Mouse (Mus musculus): ENCODE measurements around the gene Nanos2.

Nanos2 gene

DNA sequence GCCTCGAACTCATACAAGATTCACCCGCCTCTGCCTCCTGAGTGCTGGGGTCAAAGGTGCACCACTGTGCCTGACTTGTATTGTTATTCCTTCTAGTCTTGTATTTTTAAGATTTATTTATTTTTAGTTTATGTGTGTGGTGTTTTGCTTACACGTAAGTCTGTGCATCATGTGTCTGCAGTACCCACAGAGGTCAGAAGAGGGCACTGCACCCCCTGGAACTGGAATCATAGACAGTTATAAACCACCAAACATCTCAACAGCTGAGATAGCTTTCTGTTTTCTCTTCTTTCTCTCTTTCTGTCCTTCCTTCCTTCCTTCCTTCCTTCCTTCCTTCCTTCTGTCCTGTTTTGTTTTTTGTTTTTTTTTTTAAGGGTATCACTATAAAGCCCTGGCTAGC, 16.2 kb upstream of the Nanos2 start:
- ChIA-PET POLR2A (interaction anchor here in 2 of 4 experiments (1.0 to 1.2 kb wide), 3 partner anchors 12 to 34 kb away, joined by 3 read pairs; no protein-coding TSS in a partner anchor), CTCF (interaction anchor here (0.6 to 1.5 kb wide), 13 partner anchors 10 to 165 kb away, joined by 3 to 8 read pairs (median 3); no protein-coding TSS in a partner anchor)

DNA sequence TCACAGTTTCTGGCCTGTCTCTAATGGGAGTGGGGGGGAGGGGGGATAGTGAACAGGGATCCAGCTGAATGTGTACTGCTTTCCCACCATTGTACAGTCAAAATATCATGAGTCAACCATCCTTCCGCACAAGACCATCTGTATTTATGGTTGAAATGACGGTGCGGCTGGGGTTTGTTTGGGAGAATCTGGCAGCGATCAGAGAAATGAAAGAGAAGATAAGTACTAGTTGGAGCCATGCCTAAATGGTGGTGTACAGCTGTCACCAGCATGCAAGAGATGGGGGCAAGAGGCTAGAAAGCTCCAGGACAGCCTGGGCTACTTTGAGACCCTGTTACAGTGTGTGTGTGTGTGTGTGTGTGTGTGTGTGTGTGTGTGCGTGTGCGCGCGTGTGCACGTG, 8.8 kb upstream of the Nanos2 start:
- ChIA-PET CTCF (interaction anchor here in 2 of 4 experiments (0.6 kb wide), 2 partner anchors 29 to 111 kb away, joined by 3 read pairs; no protein-coding TSS in a partner anchor), POLR2A (no interaction called here)

DNA sequence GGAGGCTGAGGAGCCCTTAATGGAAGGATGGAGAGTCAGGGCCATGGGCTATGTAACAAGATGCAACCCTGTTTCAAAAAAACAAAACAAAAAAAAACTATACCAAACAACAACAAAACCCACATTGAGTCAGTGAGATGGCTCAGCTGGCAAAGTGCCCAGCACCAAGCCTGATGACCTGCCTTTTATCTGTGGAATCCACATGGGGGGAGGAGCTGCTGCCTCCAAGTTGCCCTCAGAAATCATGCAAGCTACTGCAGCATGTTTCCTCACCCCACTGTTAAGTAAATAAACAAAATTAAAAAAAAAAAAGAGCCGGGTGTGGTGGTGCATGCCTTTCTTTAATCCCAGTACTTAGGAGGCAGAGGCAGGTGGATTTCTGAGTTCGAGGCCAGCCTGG, 697 bp upstream of the Nanos2 start:
- ChIA-PET CTCF (interaction anchor here in 1 of 4 experiments (0.9 kb wide), 1 partner anchor 94 kb away, joined by 3 read pairs; no protein-coding TSS in a partner anchor), POLR2A (interaction anchor here in 1 of 4 experiments (1.3 to 1.4 kb wide), 2 partner anchors 30 to 37 kb away, joined by 3 read pairs; partner anchors contain the start of gene Foxa3)

DNA sequence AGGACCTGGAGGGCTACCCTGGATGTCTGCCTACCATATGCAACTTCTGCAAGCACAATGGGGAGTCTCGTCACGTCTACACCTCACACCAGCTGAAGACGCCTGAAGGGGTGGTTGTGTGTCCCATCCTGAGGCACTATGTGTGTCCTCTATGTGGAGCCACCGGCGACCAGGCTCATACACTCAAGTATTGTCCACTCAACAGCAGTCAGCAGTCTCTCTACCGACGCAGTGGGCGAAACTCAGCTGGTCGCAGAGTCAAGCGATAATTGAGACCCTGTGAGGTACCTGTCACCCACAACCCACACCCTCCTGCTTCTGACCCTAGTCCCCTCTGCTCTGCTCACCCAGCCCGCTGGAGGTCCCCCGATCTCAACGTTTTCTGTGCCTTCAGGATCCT, 547 bp downstream of the Nanos2 start:
- ChIA-PET CTCF (interaction anchor here in 2 of 4 experiments (0.6 to 0.8 kb wide), 2 partner anchors 16 to 160 kb away, joined by 3 read pairs; no protein-coding TSS in a partner anchor), POLR2A (interaction anchor here in 1 of 4 experiments (1.0 kb wide), 1 partner anchor 94 kb away, joined by 3 read pairs; no protein-coding TSS in a partner anchor)

DNA sequence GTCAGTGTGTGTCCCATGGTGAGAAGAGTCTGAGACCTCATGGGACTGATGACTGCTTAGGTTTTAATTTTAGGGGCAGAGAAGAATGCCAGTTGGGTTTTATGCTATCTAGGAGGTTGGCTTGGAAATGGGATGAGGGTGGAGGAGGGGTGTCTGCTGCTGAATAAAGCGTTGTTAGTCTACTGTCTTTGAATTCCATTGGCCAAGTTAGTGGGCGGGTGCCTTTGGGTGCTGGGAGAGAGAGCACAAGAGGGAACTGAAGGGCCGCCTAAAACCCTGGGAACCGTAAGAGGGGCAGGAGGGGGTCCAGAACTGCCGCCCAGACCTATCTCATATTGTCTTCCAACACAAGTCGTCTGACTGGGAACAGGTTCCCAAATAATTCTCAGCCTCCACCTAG, 1.6 kb downstream of the Nanos2 start:
- CTCF ChIA-PET, result no interaction called here
- POLR2A ChIA-PET, result interaction anchor here in 1 of 4 experiments (5.1 kb wide), 1 partner anchor 14 kb away, joined by 63 read pairs; the partner anchor contains the start of gene Irf2bp1

DNA sequence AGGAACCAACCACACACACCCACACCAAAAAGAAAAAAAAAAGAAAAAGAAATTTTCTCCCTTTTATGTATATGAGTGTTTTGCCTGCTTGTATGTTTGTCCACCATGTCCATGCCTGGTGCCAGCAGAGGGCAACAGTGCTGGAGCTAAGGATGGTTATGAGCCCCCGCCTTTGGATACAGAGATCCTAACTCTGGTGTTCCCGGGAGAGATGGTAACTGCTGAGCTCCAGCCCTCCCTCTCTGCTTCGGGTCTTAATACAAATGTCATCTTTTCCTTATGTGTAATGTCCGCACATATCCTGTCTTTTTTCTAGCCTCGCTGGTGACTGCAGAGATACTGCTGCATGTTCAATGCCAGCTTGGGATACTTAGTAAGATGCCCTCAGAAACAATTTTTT, 2.8 kb downstream of the Nanos2 start:
- POLR2A ChIA-PET, result interaction anchor here in 2 of 4 experiments (0.6 to 5.1 kb wide), 14 partner anchors 13 to 174 kb away, joined by 3 to 63 read pairs (median 4); partner anchors contain the start of genes Ccdc61 (in 1 of the 2), Foxa3 (in 1 of the 2) and Irf2bp1 (in 1 of the 2)

DNA sequence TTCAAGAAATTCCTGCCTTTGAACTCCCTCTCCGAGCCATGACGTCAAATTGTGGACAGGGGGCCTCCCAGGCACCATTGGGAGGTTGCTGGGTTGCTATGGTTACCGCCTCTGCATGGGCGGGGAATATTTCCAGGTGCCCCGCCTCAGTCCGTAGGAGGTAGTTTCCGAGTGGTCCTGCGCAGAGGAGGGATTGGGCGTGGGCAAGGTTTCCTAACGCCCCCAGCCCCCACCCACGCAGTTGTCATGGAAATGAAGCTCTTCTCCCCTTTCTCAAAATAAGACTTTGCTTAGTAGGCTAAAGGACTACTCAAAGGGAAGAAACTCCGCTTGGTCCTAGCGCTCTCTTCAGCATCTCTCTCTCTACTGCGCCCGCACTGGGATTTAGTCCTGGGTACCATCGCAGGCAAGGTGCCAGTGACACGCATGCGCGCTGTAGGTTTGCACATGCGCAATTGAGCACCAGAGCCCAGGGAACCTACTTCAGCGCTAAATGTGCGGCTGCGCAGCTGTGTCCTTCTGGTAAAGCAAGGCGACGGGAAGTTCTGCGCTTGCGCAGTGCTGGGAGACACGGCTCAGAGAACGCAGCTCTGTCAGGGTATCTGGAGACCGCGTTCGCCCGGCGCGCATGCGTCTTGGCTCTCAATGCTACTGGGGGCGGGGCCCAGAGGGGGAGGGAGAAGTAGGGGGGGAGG, 3.5 kb downstream of the Nanos2 start, which contains the start of gene Mypop:
Gene Mypop, plus strand, starts transcription at position 645 of the 695 bp plus-strand sequence.
- CTCF ChIA-PET, result interaction anchor here (0.6 to 2.0 kb wide), 15 partner anchors 8 to 598 kb away, joined by 3 to 13 read pairs (median 4); partner anchors contain the start of genes Ccdc61 (in 1 of the 4), Foxa3 (in 1 of the 4), Irf2bp1 (in 1 of the 4) and Rsph6a (in 1 of the 4)
- POLR2A ChIA-PET, result interaction anchor here (0.6 to 5.1 kb wide), 24 partner anchors 10 to 173 kb away, joined by 3 to 63 read pairs (median 4); partner anchors contain the start of genes Ccdc61 (in 1 of the 4), Foxa3 (in 1 of the 4) and Irf2bp1 (in 1 of the 4)

More for the DNA sequence above, 2.8 kb downstream of the Nanos2 start:
- CTCF ChIA-PET, result interaction anchor here in 3 of 4 experiments (1.3 to 2.0 kb wide), 5 partner anchors 13 to 102 kb away, joined by 3 to 5 read pairs (median 4); partner anchors contain the start of genes Irf2bp1 (in 1 of the 3) and Rsph6a (in 1 of the 3)

DNA sequence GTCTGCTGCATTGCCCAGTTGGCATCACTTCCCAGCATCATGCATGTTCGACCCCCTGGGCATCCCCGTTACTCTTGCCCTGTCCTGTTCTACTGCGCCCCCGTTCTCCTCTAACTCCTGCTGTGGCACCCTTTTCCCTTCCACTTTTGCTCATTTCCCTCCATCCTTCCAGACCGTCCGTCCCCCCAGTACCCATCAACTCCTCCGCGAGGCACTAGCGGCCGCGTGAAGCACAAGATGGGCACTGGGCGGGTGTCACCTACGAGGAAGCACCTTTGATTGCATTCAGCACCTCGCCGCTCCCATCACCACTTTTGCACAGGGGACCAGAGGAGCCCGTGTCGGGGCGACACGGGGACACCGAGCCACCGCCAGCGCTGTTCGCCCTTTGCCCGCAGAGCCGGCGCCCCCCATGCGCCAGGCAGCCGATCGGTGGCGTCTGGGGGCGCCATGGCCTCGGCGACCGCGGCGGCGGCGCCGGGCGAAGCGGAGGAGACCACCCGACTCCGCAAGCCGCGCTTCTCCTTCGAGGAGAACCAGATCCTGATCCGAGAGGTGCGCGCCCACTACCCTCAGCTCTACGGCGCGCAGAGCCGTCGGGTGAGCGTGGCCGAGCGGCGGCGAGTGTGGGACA, 4.6 kb downstream of the Nanos2 start:
- POLR2A ChIA-PET, result interaction anchor here in 2 of 4 experiments (0.7 to 5.1 kb wide), 11 partner anchors 9 to 172 kb away, joined by 3 to 63 read pairs (median 5); partner anchors contain the start of genes Ccdc61 (in 1 of the 2) and Irf2bp1 (in 1 of the 2)
- CTCF ChIA-PET, result interaction anchor here in 3 of 4 experiments (0.6 to 2.0 kb wide), 5 partner anchors 9 to 140 kb away, joined by 3 to 8 read pairs (median 4); no protein-coding TSS in a partner anchor

DNA sequence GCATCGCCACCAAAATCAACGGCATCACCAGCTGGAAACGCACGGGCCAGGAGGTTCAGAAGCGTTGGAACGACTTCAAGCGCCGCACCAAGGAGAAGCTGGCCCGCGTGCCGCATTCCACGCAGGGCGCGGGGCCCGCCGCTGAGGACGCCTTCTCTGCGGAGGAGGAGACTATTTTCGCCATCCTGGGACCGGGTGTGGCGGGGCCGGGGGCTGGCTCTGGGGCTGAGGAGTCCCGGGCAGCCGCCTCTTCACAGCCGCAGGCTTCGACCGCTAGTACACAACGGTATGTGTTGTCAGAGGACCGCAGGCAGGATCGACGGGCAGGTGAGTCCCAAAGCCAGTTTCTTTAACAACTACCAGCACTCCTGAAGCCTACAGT, 5.1 kb downstream of the Nanos2 start:
- ChIA-PET POLR2A (interaction anchor here in 2 of 4 experiments (1.5 to 5.1 kb wide), 4 partner anchors 10 to 95 kb away, joined by 3 to 63 read pairs (median 4); partner anchors contain the start of gene Irf2bp1 (in 1 of the 2)), CTCF (interaction anchor here in 2 of 4 experiments (0.6 to 1.5 kb wide), 2 partner anchors 9 to 140 kb away, joined by 4 to 8 read pairs; no protein-coding TSS in a partner anchor)

DNA sequence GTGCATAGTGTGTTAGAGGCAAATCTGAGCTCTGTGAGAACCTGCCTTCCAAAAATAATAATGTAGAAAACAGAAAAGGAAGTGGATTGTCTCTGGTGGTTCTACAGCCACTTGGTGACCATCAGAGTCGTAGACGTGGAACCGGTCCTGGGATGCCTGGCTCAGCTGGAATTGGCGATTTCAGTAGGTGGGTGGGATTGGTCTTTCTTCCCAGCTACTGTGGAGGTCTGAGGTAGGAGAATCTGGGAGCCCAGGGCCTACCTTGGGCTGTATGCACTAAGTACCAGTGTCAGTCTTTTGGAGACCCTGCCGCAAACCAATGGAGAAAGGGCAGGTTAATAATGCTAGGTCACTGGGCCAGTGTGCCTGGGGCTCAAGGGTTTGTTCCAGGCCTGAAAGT, 5.8 kb downstream of the Nanos2 start:
- CTCF ChIA-PET, result interaction anchor here in 1 of 4 experiments (0.7 to 1.5 kb wide), 2 partner anchors 8 to 21 kb away, joined by 3 to 8 read pairs; no protein-coding TSS in a partner anchor
- POLR2A ChIA-PET, result interaction anchor here in 3 of 4 experiments (0.6 to 5.1 kb wide), 7 partner anchors 9 to 351 kb away, joined by 3 to 63 read pairs (median 4); partner anchors contain the start of genes Ercc1 (in 1 of the 3) and Irf2bp1 (in 1 of the 3)

DNA sequence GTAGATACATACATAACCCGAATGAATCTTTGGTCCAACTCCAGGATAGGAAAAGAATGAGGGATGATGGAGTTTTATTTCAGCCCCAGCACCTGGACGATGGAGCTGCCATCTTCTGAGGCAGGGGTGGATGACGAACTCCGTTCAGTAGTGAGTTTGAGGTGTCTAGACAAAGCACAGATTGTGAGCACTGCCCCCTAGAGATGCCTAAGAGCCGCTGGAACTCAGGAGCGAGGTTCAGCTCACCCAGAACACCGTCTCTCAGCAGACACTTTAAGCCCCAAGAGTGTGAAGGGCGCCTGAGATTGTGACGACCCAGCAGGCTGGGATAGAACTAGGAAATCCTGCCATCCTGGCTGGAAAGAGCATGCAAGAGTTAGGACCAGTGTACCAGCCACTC, 11.6 kb downstream of the Nanos2 start:
- POLR2A ChIA-PET, result interaction anchor here in 1 of 4 experiments (8.3 kb wide), 1 partner anchor 8 kb away, joined by 63 read pairs; the partner anchor contains the start of gene Mypop
- CTCF ChIA-PET, result interaction anchor here in 3 of 4 experiments (0.5 to 1.6 kb wide), 4 partner anchors 8 to 297 kb away, joined by 3 to 7 read pairs (median 4); partner anchors contain the start of gene Mypop (in 1 of the 3)

DNA sequence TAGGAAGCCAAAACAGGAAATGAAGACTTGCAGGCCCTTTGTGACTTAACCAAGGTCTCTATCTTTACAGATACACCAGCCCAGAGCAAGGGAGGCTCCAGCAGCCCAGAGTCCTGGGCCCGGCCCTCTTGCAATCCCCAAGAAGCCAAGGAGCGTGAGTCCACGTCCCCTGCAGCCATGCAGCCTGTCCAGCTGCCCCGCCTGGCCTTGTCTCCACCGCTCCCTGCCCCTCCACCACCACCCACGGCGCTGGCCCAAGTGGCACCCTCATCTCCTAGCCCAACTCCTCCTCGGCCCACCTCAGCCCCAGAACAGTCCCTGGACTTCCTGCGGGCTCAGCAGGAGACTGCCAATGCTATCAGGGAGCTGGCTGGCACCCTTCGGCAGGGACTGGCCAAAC, 13.2 kb downstream of the Nanos2 start:
- CTCF ChIA-PET, result interaction anchor here in 2 of 4 experiments (0.6 to 1.4 kb wide), 9 partner anchors 8 to 108 kb away, joined by 3 to 8 read pairs (median 3); no protein-coding TSS in a partner anchor
- POLR2A ChIA-PET, result interaction anchor here in 3 of 4 experiments (0.6 to 8.3 kb wide), 19 partner anchors 9 to 116 kb away, joined by 3 to 63 read pairs (median 4); partner anchors contain the start of genes Ccdc61 (in 2 of the 3), Mypop (in 2 of the 3), Foxa3 (in 1 of the 3) and Nova2 (in 1 of the 3)

DNA sequence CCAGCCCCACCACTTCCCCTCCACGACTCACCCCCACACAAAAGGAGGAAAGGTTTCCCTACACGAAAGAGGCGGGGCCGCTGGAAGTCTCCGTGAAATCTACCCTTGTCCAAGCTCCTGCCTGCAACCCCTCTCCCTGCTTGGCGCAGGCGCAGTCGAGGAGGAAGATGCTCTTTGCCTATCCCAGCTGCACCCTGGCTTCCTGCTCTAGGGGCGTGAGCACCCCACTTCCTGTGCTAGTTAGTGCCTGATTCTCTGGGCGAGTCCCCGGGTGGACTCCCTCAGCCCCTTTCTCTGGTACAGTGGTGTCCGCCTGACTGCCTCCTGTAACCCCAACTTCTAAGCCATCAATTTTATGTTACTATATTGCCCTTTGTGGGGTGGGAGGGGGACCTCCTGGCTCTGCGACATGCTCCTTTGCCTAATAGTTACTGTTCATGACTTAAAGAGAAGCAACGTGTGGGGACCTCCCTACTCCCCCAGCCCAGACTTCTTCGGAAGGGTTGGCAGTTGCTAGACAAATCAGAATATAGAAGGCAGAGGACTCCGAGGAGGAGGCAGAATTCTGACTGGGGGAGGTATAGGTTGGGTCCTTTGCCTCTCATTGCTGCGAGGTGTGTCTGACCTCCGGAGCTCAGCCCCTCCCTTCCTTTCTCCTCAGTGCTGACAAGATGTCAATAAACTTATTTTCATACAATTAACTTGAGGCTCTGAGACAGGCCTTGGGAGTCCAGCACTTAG, 14.0 kb downstream of the Nanos2 start:
- CTCF ChIA-PET, result interaction anchor here in 3 of 4 experiments (0.5 to 1.4 kb wide), 11 partner anchors 9 to 109 kb away, joined by 3 to 8 read pairs (median 3); no protein-coding TSS in a partner anchor
- POLR2A ChIA-PET, result interaction anchor here in 3 of 4 experiments (0.6 to 8.3 kb wide), 22 partner anchors 10 to 117 kb away, joined by 3 to 63 read pairs (median 4); partner anchors contain the start of genes Ccdc61 (in 2 of the 3), Mypop (in 2 of the 3), Foxa3 (in 1 of the 3) and Nova2 (in 1 of the 3)

DNA sequence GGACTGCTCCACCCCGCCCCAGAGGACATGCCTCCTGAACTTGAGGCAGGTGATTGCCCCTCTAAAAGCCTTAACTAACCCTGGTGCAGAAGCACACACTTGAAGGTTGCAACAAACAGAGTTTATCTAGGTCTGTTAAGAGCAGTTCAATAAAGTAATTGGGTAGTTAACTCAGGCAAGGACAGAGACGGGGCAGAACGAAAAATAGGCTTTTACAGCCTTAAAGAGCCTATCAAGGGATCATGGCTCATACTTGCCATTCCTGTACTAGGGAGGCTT, 14.5 kb downstream of the Nanos2 start:
- CTCF ChIA-PET, result no interaction called here

DNA sequence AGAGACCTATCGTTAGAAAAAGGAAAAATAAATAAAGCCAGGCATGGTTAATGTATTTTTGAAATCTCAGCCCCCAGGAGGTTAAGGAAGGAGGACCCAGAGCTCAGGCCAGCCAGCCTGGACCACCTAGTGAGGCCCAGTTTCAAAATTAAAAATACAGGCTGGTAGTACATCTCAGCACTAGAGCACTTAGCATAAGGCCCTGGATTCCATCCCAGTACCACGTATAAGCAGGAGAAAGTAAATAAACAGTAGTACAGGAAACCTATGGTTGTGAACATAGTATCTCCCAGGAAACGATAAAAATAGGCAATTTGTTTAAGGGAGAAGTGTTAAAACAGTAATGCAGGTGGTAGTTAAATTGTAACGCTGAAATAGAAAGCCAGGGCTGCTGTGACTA, 14.9 kb downstream of the Nanos2 start:
- ChIA-PET POLR2A (interaction anchor here in 3 of 4 experiments (0.6 to 8.3 kb wide), 15 partner anchors 11 to 207 kb away, joined by 3 to 63 read pairs (median 5); partner anchors contain the start of genes Foxa3 (in 3 of the 3), Mypop (in 2 of the 3), Eml2 (in 1 of the 3) and Nova2 (in 1 of the 3)), CTCF (interaction anchor here in 2 of 4 experiments (1.1 to 3.5 kb wide), 2 partner anchors 52 to 91 kb away, joined by 3 to 19 read pairs; partner anchors contain the start of genes Rsph6a (in 1 of the 2) and Six5 (in 1 of the 2))

More for the DNA sequence above, 14.5 kb downstream of the Nanos2 start:
- POLR2A ChIA-PET, result interaction anchor here in 2 of 4 experiments (1.3 to 8.3 kb wide), 5 partner anchors 10 to 92 kb away, joined by 3 to 63 read pairs (median 10); partner anchors contain the start of gene Mypop (in 2 of the 2)

DNA sequence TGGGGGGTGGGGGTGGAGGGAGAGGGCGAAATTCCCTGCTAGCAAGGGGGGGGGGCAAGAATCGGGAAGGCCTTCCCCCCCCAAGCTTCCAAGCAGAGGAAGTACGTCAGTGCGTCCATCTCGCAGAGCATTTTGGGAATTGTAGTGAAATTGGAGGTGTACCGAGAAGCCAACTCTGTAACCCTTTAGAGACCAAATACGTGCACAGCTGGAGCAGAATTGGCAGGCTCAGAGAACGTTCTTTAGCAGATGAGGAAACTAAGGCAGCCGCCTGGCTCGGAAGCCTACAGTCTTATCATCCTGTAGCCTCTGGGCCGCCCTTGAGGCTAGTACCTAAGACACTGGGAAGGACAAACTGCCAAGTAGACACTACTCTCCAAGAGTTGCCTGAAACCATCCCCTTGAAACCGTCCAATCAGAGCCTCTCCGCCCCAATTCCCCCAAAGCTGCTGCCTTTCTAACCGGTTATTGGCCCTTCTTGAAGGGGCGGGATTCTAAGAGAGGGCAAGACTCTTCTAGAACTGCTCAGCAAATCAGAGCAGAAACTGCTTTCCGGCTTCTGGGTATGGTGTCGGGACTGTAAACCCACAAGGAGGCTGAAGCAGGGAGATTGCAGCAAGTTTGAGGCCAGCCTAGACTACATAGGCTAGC, 15.8 kb downstream of the Nanos2 start:
- ChIA-PET POLR2A (interaction anchor here in 3 of 4 experiments (0.5 to 8.3 kb wide), 43 partner anchors 8 to 678 kb away, joined by 3 to 63 read pairs (median 4); partner anchors contain the start of genes Foxa3 (in 3 of the 3), Mypop (in 2 of the 3), Apoc4 (in 1 of the 3) and Eml2 (in 1 of the 3)), CTCF (interaction anchor here (0.5 to 3.5 kb wide), 18 partner anchors 12 to 671 kb away, joined by 3 to 19 read pairs (median 4); partner anchors contain the start of genes Foxa3 (in 2 of the 4), Rsph6a (in 2 of the 4), Fbxo46 (in 1 of the 4) and Mypop (in 1 of the 4))

Measured in embryonic stem cell, embryonic (primary cell).